Mouse (Mus musculus) neural tube, embryonic 10.5 days (tissue): ENCODE data around the gene Ubxn6.
"Not testable (repeated sequence)": the region's sequence is repeated elsewhere in the genome, so short reads cannot be mapped to it uniquely, and the experiment has no call there.

Source experiments
- DNase-seq: peaks from one replicate; pipeline ENCODE4 v3.0.0-alpha.2; 2017; ENCODE audit warnings: low spot score; ENCODE audit errors: extremely low spot score

Ubxn6 gene

DNA sequence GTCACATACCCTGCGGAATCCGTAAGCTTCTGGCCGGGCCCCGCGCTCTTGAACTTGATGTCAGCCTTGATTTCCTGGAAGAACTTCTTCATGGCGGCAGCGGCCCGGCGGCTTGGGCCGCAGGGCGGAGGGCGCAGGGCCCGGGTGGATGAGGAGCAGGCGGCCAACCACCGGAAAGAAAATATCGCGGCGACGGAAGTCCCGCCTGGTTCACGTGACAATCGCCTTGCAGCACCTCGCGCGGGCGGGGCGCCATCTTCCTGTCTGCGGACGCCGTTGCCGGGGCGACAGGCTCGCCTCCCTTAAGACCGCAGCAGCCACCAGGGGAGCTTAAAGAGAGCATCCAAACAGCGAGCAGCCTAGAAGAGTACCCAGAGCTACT is at the start of gene Ubxn6:
Ubxn6 (minus strand) TSS at position 202 of the 382 bp plus-strand sequence.
- DNase-seq = peak; percentile 93

GRCm38 (mm10) chr17:56123681-56124340 is 49.0 kb upstream of the Ubxn6 start:
- DNase-seq = peak; percentile 27

- DNase-seq = no peak
Measured at GRCm38 (mm10) chr17:56123161-56123560, 48.3 kb upstream of the Ubxn6 start.

DNA sequence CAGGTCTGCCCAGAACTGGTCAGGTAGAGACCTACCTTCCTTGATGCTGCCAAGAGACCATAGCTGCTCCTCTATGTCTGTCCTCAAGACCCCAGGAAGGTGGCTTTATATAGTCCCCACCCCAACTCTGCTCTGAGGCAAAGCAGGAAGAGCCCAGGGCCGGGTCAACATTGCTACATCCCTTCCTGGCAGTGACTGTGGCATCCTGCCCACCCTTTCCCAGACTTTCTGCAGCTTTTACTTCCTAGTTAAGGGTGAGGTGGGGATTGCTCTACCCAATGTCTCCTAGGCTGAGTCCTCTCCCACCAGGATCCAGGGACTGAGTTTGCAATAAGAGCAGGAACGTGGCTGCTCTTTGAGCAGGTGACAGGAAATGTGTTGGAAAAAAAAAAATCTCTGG is 47.0 kb upstream of the Ubxn6 start, which contains the start of gene Lrg1:
Lrg1 (minus strand) TSS at position 176 of the 400 bp plus-strand sequence.
- no peak for DNase-seq

DNA sequence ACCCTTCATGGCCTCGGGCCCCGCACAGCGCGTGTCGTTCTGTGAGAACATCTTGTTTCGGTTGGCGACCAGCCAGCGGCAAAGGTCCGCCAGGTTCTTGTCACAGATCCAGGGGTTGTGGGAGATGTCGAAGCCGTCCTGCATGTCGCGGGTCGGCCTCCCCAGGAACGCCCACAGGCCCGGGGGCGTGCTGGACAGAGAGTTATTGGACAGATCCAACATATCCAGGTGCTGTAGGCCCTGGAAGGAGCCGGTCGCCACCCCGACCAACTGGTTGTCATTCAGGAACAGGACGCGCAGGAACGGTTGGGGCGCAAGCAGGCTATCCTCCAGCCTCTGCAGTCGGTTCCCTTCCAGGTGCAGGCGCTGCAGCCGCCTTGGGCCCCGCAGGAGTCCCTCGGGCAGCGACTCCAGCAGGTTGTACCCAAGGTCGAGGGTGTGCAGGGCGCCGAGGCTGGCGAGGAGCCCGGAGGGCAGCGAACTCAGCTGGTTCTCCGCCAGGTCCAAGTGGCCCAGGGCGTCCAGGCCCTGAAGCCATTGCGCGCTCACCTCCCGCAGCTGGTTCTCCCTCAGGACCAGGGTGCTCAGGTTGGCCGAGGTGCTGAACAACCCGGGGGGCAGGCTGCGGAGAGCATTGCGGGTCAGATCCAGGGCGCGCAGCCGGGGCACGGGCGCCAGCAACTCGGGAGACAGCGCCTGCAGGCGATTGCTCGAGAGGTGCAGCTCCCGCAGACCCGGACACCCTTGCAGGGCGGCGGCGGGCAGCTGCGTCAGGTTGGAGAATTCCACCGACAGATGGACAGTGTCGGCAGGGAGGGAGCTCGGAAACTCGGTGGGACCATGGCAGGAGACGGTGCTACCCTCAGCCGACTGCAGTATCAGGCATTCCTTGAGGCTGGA is 45.4 kb upstream of the Ubxn6 start:
- peak; percentile 35 for DNase-seq

- no peak for DNase-seq
Measured at GRCm38 (mm10) chr17:56119431-56119830, 44.6 kb upstream of the Ubxn6 start.

DNA sequence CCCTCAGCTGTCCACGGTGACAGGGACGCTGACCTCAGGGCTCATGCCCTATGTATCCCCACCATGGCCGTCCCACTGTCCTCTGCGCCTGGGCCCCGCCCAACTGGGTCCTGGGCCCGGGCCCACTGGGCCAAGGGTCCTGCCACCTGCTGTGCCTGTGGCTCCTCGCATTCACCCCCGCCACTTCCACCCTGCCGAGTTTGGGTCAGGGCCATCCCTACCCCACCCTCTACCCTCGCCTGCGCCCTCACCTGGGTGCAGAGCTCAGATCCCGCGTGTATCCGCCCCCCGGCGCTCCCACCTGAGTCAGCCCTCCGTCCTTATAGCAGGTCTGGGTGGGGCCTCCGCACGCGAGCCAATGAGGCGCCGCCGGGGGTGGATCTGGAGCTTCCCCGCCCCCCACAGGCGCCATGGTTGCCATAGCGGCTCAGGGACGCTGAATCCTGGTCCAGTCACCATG is 42.5 kb upstream of the Ubxn6 start, which contains the start of gene Plin5:
Plin5 (minus strand) TSS at position 346 of the 460 bp plus-strand sequence.
- DNase-seq = peak; percentile 54

DNA sequence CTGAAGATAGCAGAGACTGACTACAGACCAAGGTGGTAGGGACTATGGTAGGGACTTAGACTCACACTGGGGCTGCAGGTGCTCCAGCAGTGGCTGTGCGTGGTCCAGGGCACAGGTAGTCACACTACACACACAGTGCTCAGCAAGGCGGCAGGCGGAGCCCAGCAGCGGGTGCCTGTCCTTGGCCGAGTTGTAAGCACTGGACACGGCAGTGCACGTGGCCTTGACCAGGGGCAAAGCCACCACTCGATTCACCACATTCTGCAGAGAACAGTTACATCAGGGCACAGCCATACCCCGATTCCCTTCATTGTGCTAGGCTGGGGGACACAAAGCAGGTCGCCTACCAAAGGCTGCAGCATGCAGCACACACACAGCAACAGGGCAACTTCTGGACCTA is 41.4 kb upstream of the Ubxn6 start:
- no peak for DNase-seq

GRCm38 (mm10) chr17:56112743-56113142 is 37.9 kb upstream of the Ubxn6 start:
- DNase-seq = no peak

- peak; percentile 73 for DNase-seq
Measured at GRCm38 (mm10) chr17:56111864-56112263, 37.0 kb upstream of the Ubxn6 start.

GRCm38 (mm10) chr17:56111021-56111420 is 36.2 kb upstream of the Ubxn6 start:
- no peak for DNase-seq

DNA sequence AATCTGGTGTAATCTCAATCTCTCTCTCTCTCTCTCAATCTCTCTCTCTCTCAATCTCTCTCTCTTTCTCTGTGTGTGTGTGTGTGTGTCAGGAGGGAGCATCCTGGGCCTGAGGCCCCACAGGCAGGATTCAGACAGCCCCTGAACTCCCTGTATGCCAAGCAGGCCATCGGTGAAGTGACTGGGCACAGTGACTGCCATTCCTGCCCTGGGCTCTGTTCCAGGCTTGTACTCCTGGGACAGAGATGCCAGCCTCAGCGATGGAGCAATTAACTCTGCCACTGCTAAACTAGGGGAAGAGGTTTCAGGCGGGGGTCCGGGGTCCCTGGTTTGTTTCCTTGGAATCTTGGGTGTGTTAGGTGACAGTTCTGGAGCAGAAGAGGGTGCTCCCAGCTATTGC is 35.7 kb upstream of the Ubxn6 start:
- DNase-seq = no peak

GRCm38 (mm10) chr17:56109219-56110051 is 34.6 kb upstream of the Ubxn6 start, which contains the start of gene Plin4:
Plin4 (minus strand) TSS chr17:56109803.
- no peak for DNase-seq

DNA sequence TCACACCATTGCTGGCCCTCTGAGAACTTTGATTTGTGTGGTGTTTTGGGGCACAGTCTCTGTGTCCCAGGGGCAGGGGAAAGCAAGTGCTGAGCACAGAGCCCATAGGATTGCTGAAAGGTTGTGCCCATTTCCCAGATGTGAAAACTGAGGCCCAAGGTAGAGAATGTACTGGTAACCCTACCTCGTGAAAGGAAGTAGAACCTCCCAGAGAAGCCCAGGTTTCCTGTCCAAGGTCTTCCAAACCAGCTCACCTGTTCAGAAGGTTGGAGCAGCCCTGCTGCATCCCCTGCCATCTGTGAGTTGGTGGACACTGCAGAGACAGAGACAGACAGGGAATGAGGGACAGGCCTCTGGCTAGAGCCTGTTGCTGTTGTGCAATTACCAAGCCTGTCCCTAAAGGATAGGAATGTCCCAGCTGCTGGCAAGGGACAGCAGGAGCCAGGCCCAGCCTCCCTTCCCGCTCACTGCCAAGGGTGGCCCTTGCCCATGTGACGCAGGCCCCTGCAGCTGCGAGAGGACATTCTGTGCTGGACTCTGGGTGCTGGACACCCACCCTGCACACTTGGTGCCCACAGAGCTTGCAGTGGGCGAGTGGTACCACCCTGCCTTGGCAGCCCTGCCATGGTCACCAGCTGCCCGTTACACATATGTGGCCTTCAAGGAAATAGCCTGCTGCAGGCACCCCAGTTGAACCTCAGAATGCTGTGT is 33.7 kb upstream of the Ubxn6 start:
- DNase-seq = no peak

- DNase-seq = no peak
Measured at GRCm38 (mm10) chr17:56107736-56108135, 32.9 kb upstream of the Ubxn6 start.

DNA sequence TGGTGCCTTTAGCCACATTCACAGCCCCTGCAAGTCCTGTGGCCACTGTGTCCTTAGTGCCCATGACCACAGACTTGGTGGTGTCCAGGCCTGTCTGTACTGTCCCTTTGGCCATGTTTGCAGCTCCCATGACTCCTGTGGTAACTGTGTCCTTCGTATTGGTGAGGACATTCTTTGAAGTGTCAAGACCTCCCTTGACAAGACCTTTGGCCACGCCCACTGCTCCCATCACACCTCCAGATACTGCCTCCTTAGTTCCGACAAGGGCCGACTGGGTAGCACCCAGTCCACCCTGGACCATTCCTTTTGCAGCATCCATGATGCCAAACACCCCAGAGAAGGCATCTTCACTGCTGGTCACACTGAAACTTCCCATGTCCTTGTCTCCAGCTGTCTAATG is 32.2 kb upstream of the Ubxn6 start:
- DNase-seq = no peak

GRCm38 (mm10) chr17:56106436-56106835 is 31.6 kb upstream of the Ubxn6 start:
- DNase-seq = not testable (repeated sequence)

- not testable (repeated sequence) for DNase-seq
Measured at GRCm38 (mm10) chr17:56104821-56105220, 30.0 kb upstream of the Ubxn6 start.

GRCm38 (mm10) chr17:56103465-56104285 is 28.8 kb upstream of the Ubxn6 start:
- no peak for DNase-seq

DNA sequence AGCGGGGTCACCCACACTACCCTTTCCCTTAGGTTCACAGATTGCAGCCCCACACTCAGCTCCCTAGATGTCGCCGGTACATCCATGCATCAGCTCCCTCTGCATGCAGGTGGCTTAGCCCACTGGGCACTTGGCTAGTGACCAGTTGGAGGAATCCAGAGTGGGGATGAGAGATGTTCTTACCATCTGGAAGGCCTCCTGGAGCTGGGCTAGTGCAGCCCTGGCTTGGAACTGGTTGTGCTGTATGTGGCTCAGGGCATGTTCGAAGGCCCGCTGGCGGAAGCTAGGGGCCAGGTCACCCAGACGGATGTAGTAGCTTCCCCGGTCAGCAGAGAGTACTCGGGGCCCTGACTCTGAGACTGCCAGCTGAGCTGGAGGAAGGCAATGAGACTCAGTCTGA is 28.1 kb upstream of the Ubxn6 start:
- no peak for DNase-seq
